Comparison of ENCODE assay signal across 10 mouse cellular contexts in the genomic region with DNA sequence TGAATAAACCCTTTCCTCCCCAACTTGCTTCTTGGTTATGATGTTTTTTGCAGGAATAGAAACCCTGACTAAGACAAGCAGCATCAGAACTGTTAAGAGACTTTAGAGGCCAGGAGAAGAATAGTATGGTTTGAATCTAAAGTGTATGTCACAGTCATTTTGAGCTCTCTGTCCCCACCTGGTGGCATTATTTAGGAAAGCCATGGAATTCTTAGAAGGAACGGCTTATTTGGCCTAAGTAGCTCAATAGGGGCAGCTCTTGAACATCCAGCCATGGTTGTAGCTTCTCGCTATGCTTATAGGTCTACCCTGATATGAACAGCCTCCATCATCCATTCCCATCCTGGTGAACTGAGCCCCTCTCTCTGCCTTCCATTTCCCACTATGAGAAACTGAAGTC. TPM values are rescaled to one million over a fixed set of nuclear protein-coding genes. Genes with fewer than 3 reads are reported as not detected.
DNase-seq lines count a peak whose midpoint lies in the region; ATAC-seq and TF ChIP-seq lines count a peak whose summit lies in the region.
"Had no signal": no experiment of that assay in that cellular context is flagged by ENCODE, and none has a peak within 500 bp of the region (broad histone marks: within the 10 kb centered on the region; RNA-seq: fewer than 3 reads in every experiment).

No protein-coding gene starts in this region.

- no peak for DNase-seq in forebrain, embryonic 11.5 days (ENCODE audit: low spot score)
- no peak for DNase-seq in liver, postnatal 0 days
- peak; percentile 22 for DNase-seq in brain, embryonic 18.5 days (ENCODE audit: low read depth, low spot score)
- DNase-seq in kidney, postnatal 0 days (ENCODE audit: low spot score) = peak; percentile 80
- DNase-seq in naive thymus-derived CD4-positive, alpha-beta T cell, adult 2 months (ENCODE audit: low read depth) = peak; percentile 18
- no peak for DNase-seq in spleen, postnatal 14 days (ENCODE audit: low spot score in 2 of 2)

- no peak overlapping the region for H3K4me2 ChIP-seq in forebrain, embryonic 11.5 days (ENCODE audit: low read depth, low read length, severe bottlenecking)
- H3K4me2 ChIP-seq in forebrain, embryonic 13.5 days = no peak overlapping the region
- no peak overlapping the region for H3K4me2 ChIP-seq in liver, postnatal 0 days (ENCODE audit: low read depth, low read length)
- H3K4me2 ChIP-seq in liver, embryonic 12.5 days = no peak overlapping the region
- H3K4me2 ChIP-seq in kidney, postnatal 0 days (ENCODE audit: low read length) = no peak overlapping the region
- H3K4me2 ChIP-seq: heart, embryonic 15.5 days had no signal

- H3K27ac ChIP-seq in forebrain, embryonic 11.5 days (ENCODE audit: low read depth, low read length) = no peak overlapping the region
- H3K27ac ChIP-seq in forebrain, embryonic 13.5 days = no peak overlapping the region
- no peak overlapping the region for H3K27ac ChIP-seq in liver, postnatal 0 days (ENCODE audit: low read depth)
- no peak overlapping the region for H3K27ac ChIP-seq in liver, embryonic 12.5 days
- no peak overlapping the region for H3K27ac ChIP-seq in kidney, postnatal 0 days
- H3K27ac ChIP-seq: heart, embryonic 15.5 days had no signal

- H3K4me1 ChIP-seq in forebrain, embryonic 11.5 days (replicated peaks; ENCODE audit: control insufficient read depth, insufficient read depth, low read length) = no peaks in the 10 kb centered on the region
- H3K4me1 ChIP-seq in forebrain, embryonic 13.5 days = no peaks in the 10 kb centered on the region
- H3K4me1 ChIP-seq in liver, postnatal 0 days (ENCODE audit: insufficient read depth) = no peaks in the 10 kb centered on the region
- H3K4me1 ChIP-seq in liver, embryonic 12.5 days = no peaks in the 10 kb centered on the region
- H3K4me1 ChIP-seq in kidney, postnatal 0 days (replicated peaks; ENCODE audit: insufficient read depth, low read length) = no peaks in the 10 kb centered on the region

- no peaks in the 10 kb centered on the region for H3K36me3 ChIP-seq in forebrain, embryonic 11.5 days (ENCODE audit: control insufficient read depth, insufficient read depth, low read length)
- H3K36me3 ChIP-seq in forebrain, embryonic 13.5 days (ENCODE audit: poor library complexity, severe bottlenecking) = no peaks in the 10 kb centered on the region
- H3K36me3 ChIP-seq in liver, postnatal 0 days (replicated peaks; ENCODE audit: insufficient read depth, low read length) = no peaks in the 10 kb centered on the region
- no peaks in the 10 kb centered on the region for H3K36me3 ChIP-seq in liver, embryonic 12.5 days
- no peaks in the 10 kb centered on the region for H3K36me3 ChIP-seq in kidney, postnatal 0 days (ENCODE audit: insufficient read depth, low read length)
- H3K36me3 ChIP-seq: heart, embryonic 15.5 days had no signal

- TF ChIP-seq CTCF in liver, postnatal 0 days (IDR thresholded peaks at IDR 0.05; ENCODE audit: low read depth) = peak; percentile 63
- TF ChIP-seq CTCF in kidney, postnatal 0 days (IDR thresholded peaks at IDR 0.05; ENCODE audit: low read depth) = peak; percentile 74

- H3K9ac ChIP-seq in forebrain, embryonic 11.5 days (ENCODE audit: low read length) = no peak overlapping the region
- no peak overlapping the region for H3K9ac ChIP-seq in forebrain, embryonic 13.5 days
- no peak overlapping the region for H3K9ac ChIP-seq in liver, postnatal 0 days (replicated peaks)
- H3K9ac ChIP-seq in liver, embryonic 12.5 days = no peak overlapping the region
- no peak overlapping the region for H3K9ac ChIP-seq in kidney, postnatal 0 days (ENCODE audit: low read depth, low read length)
- H3K9ac ChIP-seq: heart, embryonic 15.5 days had no signal

- ATAC-seq in forebrain, embryonic 11.5 days (replicated peaks; ENCODE audit: low FRiP score) = peak; percentile 19; the same call in 1 of the 2 replicates
- no peak; the same call in 1 of the 2 replicates for ATAC-seq in forebrain, embryonic 13.5 days
- ATAC-seq in liver, postnatal 0 days = no peak
- no peak for ATAC-seq in liver, embryonic 12.5 days
- no peak for ATAC-seq in kidney, postnatal 0 days (replicated peaks; ENCODE audit: low FRiP score, low read depth)

- no peaks in the 10 kb centered on the region for H3K27me3 ChIP-seq in forebrain, embryonic 11.5 days (ENCODE audit: control insufficient read depth, insufficient read depth, low read length)
- H3K27me3 ChIP-seq in forebrain, embryonic 13.5 days = no peaks in the 10 kb centered on the region
- no peaks in the 10 kb centered on the region for H3K27me3 ChIP-seq in liver, postnatal 0 days (ENCODE audit: insufficient read depth, low read length)
- no peaks in the 10 kb centered on the region for H3K27me3 ChIP-seq in liver, embryonic 12.5 days (replicated peaks)
- H3K27me3 ChIP-seq in kidney, postnatal 0 days (ENCODE audit: insufficient read depth, low read length) = no peaks in the 10 kb centered on the region
- H3K27me3 ChIP-seq: heart, embryonic 15.5 days had no signal

- no peaks in the 10 kb centered on the region for H3K9me3 ChIP-seq in forebrain, embryonic 11.5 days (ENCODE audit: control insufficient read depth, low read length)
- H3K9me3 ChIP-seq in forebrain, embryonic 13.5 days (replicated peaks) = no peaks in the 10 kb centered on the region
- no peaks in the 10 kb centered on the region for H3K9me3 ChIP-seq in liver, postnatal 0 days (ENCODE audit: low read length)
- H3K9me3 ChIP-seq in liver, embryonic 12.5 days (replicated peaks) = no peaks in the 10 kb centered on the region
- H3K9me3 ChIP-seq in kidney, postnatal 0 days (replicated peaks; ENCODE audit: low read length) = no peaks in the 10 kb centered on the region
- H3K9me3 ChIP-seq: heart, embryonic 15.5 days; megakaryocyte, embryonic 14.5 days had no signal

- WGBS in forebrain, embryonic 11.5 days = 36% methylated on average over 2 of the region's 2 CpGs
- WGBS in forebrain, embryonic 13.5 days = 46% methylated on average over 2 of the region's 2 CpGs
- 52% methylated on average over 2 of the region's 2 CpGs for WGBS in liver, postnatal 0 days (ENCODE audit: insufficient replicate concordance)
- WGBS in liver, embryonic 12.5 days (ENCODE audit: insufficient replicate concordance) = 28% methylated on average over 2 of the region's 2 CpGs
- 50% methylated on average over 2 of the region's 2 CpGs for WGBS in kidney, postnatal 0 days

- no peak for TF ChIP-seq EP300 in liver, postnatal 0 days (IDR thresholded peaks at IDR 0.05; ENCODE audit: low read depth)

- no peak overlapping the region for H3K4me3 ChIP-seq in forebrain, embryonic 11.5 days (ENCODE audit: low read depth, low read length)
- H3K4me3 ChIP-seq in forebrain, embryonic 13.5 days = no peak overlapping the region
- H3K4me3 ChIP-seq in liver, postnatal 0 days (ENCODE audit: low read depth, low read length) = no peak overlapping the region
- no peak overlapping the region for H3K4me3 ChIP-seq in liver, embryonic 12.5 days
- H3K4me3 ChIP-seq in kidney, postnatal 0 days (replicated peaks; ENCODE audit: low read depth, low read length) = no peak overlapping the region
- H3K4me3 ChIP-seq: heart, embryonic 15.5 days; megakaryocyte, embryonic 14.5 days had no signal

RNA-seq across cellular contexts. Expression of a gene that starts 17.1 kb away (rescaled TPM):
- not detected in 2 replicates for polyA plus RNA-seq in forebrain, embryonic 11.5 days (2014; fragmentation: Nextera tagmentation; extraction: Ambion mirVana)
- polyA plus RNA-seq in forebrain, embryonic 13.5 days (2015; fragmentation: Nextera tagmentation; extraction: Ambion mirVana) = not detected in 2 replicates
- not detected in 2 replicates for polyA plus RNA-seq in liver, postnatal 0 days (2015; fragmentation: Nextera tagmentation; extraction: Ambion mirVana)
- polyA plus RNA-seq in liver, embryonic 12.5 days (2016; fragmentation: Nextera tagmentation; extraction: Ambion mirVana) = not detected in 2 replicates
- not detected in 2 replicates for polyA plus RNA-seq in kidney, postnatal 0 days (2015; fragmentation: Nextera tagmentation; extraction: Ambion mirVana)
- polyA plus RNA-seq: heart, embryonic 15.5 days had no signal

RNA-seq across cellular contexts. Expression of a gene that starts 40.1 kb away (rescaled TPM):
- 83.3 and 88.6 TPM in 2 replicates for polyA plus RNA-seq in forebrain, embryonic 11.5 days (2014; fragmentation: Nextera tagmentation; extraction: Ambion mirVana)
- polyA plus RNA-seq in forebrain, embryonic 13.5 days (2015; fragmentation: Nextera tagmentation; extraction: Ambion mirVana) = 52.8 and 59.6 TPM in 2 replicates
- 12.3 and 15.0 TPM in 2 replicates for polyA plus RNA-seq in liver, postnatal 0 days (2015; fragmentation: Nextera tagmentation; extraction: Ambion mirVana)
- 28.9 and 29.1 TPM in 2 replicates for polyA plus RNA-seq in liver, embryonic 12.5 days (2016; fragmentation: Nextera tagmentation; extraction: Ambion mirVana)
- 71.0 and 76.0 TPM in 2 replicates for polyA plus RNA-seq in kidney, postnatal 0 days (2015; fragmentation: Nextera tagmentation; extraction: Ambion mirVana)

Comparison
In these comparisons a context has a peak if more than half of its experiments do, and no peak if none do; other contexts are left out.
1. DNase-seq: peak in brain, embryonic 18.5 days (single experiment), kidney, postnatal 0 days (single experiment) and naive thymus-derived CD4-positive, alpha-beta T cell, adult 2 months (single experiment); none in forebrain, embryonic 11.5 days (single experiment), liver, postnatal 0 days (single experiment) and spleen, postnatal 14 days (0 of 2).